Mouse (Mus musculus) midbrain, postnatal 0 days (tissue): ENCODE measurements around the gene Slc20a1. TPM values are rescaled to one million over a fixed set of nuclear protein-coding genes. Genes with fewer than 3 reads are reported as not detected.

Experiments used
- ATAC-seq: fragments of 200-750 bp; cut with Nextera tagmentation; 2 replicates; pipeline ENCODE4 v1.8.0; 2017; ENCODE audit warnings: moderate number of reproducible peaks, mild to moderate bottlenecking, moderate TSS enrichment, moderate library complexity; ENCODE audit not compliant: low FRiP score
- DNase-seq: peaks from one replicate; pipeline ENCODE4 v3.0.0-alpha.2; 2015; ENCODE audit warnings: low spot score
- H3K27ac ChIP-seq: fragments of 300-500 bp; sonication (generic); 2 replicates; pipeline ENCODE4 v1.5.1; 2014; ENCODE audit warnings: low read depth, mild to moderate bottlenecking, low read length, mixed read lengths
- H3K27me3 ChIP-seq: fragments of 300-500 bp; sonication (generic); 2 replicates; pipeline ENCODE4 v1.6.1; 2014; ENCODE audit warnings: low read length, control low read depth, mixed read lengths; ENCODE audit not compliant: insufficient read depth
- H3K36me3 ChIP-seq: fragments of 300-500 bp; sonication (generic); 2 replicates; pipeline ENCODE4 v1.6.1; 2014; ENCODE audit warnings: low read length, control low read depth, mixed read lengths; ENCODE audit not compliant: insufficient read depth
- H3K4me1 ChIP-seq: fragments of 300-500 bp; sonication (generic); 2 replicates; pipeline ENCODE4 v1.6.1; 2014; ENCODE audit warnings: mild to moderate bottlenecking, control low read depth, antibody characterized with exemption, low read length, mixed read lengths; ENCODE audit not compliant: insufficient read depth
- H3K4me2 ChIP-seq: fragments of 300-500 bp; sonication (generic); 2 replicates; pipeline ENCODE4 v1.6.1; 2014; ENCODE audit warnings: low read depth, mild to moderate bottlenecking, low read length, mixed read lengths; ENCODE audit not compliant: poor library complexity, severe bottlenecking
- H3K4me3 ChIP-seq: fragments of 300-500 bp; sonication (generic); 2 replicates; pipeline ENCODE4 v1.5.1; 2014; ENCODE audit warnings: low read depth, mild to moderate bottlenecking, low read length, moderate library complexity
- H3K9ac ChIP-seq: fragments of 300-500 bp; sonication (generic); replicated peaks from 2 replicates; pipeline ENCODE4 v1.6.1; 2014; ENCODE audit warnings: mild to moderate bottlenecking, low read length, moderate library complexity, mixed read lengths; ENCODE audit not compliant: poor library complexity, severe bottlenecking
- H3K9me3 ChIP-seq: fragments of 300-500 bp; sonication (generic); 2 replicates; pipeline ENCODE4 v1.6.1; 2016; ENCODE audit warnings: low read length, control low read depth
- CTCF ChIP-seq: IDR thresholded peaks from 2 replicates; pipeline ENCODE4 v1.5.1; 2016; ENCODE audit warnings: antibody characterized with exemption, mild to moderate bottlenecking
- WGBS: fragments of 180-500 bp; shearing (Covaris S2); extraction: QIAGEN DNeasy Blood & Tissue Kit; methylation state at CpG from one replicate; pipeline ENCODE4 v1.1.7; 2014; 5-methylcytosine and 5-hydroxymethylcytosine counted together
- polyA plus RNA-seq: library from polyadenylated mRNA; unstranded; fragments of >200 nt; fragmentation: Nextera tagmentation; extraction: Ambion mirVana; gene quantifications from 2 replicates; pipeline ENCODE4 v1.2.1, GENCODE M21; 2015
- total RNA-seq: library from RNA; depleted of rRNA; stranded (reverse); fragments of >200 nt; gene quantifications from 2 replicates; pipeline ENCODE4 v1.2.3, GENCODE M21; 2014

The Slc20a1 gene
- total and polyA plus RNA-seq, 2 experiments from 2014 or later = 47.7 to 80.0 TPM

DNA sequence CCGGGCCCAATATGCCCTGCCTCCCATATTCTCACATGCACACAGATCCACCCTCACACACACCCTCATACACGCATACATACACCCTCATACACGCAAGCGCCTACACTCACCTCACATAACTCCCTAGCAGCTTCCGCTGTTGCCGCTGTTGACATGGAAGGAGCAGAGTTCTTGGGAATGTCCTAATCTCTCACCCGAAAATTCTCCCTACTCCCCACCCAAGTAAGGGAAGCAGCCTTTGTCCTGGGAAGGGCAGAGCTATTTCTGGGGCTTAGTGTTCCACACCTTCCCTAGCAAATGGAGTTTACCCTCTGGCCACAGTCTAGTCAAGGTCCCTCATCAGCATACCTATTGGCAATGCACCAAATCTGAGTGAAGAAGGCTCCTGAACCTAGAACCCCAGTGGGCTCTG, 49.1 kb downstream of the Slc20a1 start:
- no peak for DNase-seq
- Histone ChIP-seq H3K4me3 (no peak overlapping the region), H3K4me1 (peaks cover 2% of the 10 kb centered on the region; the same call in 1 of the 2 replicates), H3K9ac (no peak overlapping the region), H3K36me3 (no peaks in the 10 kb centered on the region), H3K27ac (no peak overlapping the region), H3K4me2 (no peak overlapping the region), H3K27me3 (no peaks in the 10 kb centered on the region), H3K9me3 (no peaks in the 10 kb centered on the region)
- ATAC-seq = no peak
- 89% methylated on average over 7 of the region's 7 CpGs for WGBS
- TF ChIP-seq CTCF = no peak

GRCm38 (mm10) chr2:129249321-129249720, 50.8 kb downstream of the Slc20a1 start:
- Histone ChIP-seq H3K9ac (no peak overlapping the region), H3K9me3 (no peaks in the 10 kb centered on the region), H3K36me3 (no peaks in the 10 kb centered on the region), H3K27ac (no peak overlapping the region), H3K4me2 (no peak overlapping the region), H3K4me3 (no peak overlapping the region), H3K27me3 (no peaks in the 10 kb centered on the region), H3K4me1 (peaks cover 2% of the 10 kb centered on the region; the same call in 1 of the 2 replicates)
- WGBS = 50% methylated on average over 1 of the region's 1 CpGs
- TF ChIP-seq CTCF = no peak
- ATAC-seq (no peak), DNase-seq (no peak)

GRCm38 (mm10) chr2:129252836-129253630, 54.5 kb downstream of the Slc20a1 start:
- DNase-seq (no peak), ATAC-seq (no peak)
- Histone ChIP-seq H3K27ac (no peak overlapping the region), H3K27me3 (no peaks in the 10 kb centered on the region), H3K4me2 (no peak overlapping the region), H3K4me1 (no peaks in the 10 kb centered on the region), H3K4me3 (no peak overlapping the region), H3K9ac (no peak overlapping the region), H3K9me3 (no peaks in the 10 kb centered on the region), H3K36me3 (no peaks in the 10 kb centered on the region)
- WGBS = 91% methylated on average over 19 of the region's 19 CpGs
- no peak for TF ChIP-seq CTCF

DNA sequence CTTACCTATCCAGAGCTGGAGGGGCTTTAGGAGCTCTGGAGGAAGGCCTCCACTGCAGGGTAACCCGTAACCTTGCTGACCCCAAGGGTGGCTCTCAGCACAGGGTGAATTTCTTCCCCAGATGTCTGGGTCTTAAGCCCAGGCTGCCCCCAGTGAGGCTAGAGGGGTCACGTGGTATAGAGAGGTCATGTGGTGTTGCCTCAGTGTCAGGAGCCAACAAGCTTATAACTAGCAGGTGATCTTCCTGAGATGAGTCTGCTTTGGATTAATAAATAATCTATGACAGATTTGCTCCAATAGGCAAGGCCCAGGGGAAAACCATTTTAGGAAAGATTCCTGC, 55.0 kb downstream of the Slc20a1 start:
- Histone ChIP-seq H3K4me3 (no peak overlapping the region), H3K9ac (no peak overlapping the region), H3K4me1 (peaks cover 3% of the 10 kb centered on the region; the same call in 1 of the 2 replicates), H3K4me2 (no peak overlapping the region), H3K36me3 (no peaks in the 10 kb centered on the region), H3K27me3 (no peaks in the 10 kb centered on the region), H3K9me3 (no peaks in the 10 kb centered on the region), H3K27ac (no peak overlapping the region)
- DNase-seq (no peak), ATAC-seq (no peak)
- 81% methylated on average over 2 of the region's 2 CpGs for WGBS
- no peak for TF ChIP-seq CTCF

DNA sequence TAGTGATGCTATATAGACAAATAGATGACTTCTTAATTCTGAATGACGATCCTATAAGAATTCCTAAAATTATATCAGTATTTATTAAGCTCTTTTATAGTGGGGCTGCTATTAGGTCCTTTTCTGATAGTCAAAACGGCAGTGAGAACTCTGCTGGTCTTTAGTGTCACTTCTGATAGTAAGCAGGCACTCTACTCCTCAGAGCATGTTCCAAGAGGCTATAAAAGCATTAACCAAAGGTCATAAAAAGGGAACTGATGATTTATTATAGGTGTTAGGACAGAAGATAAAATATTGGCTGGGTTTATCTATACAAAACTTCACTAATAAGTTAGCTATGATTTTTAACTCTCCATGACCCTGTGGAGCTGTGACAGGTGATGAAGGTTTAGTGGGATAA, 55.5 kb downstream of the Slc20a1 start:
- no peak for ATAC-seq
- Histone ChIP-seq H3K4me3 (no peak overlapping the region), H3K4me2 (no peak overlapping the region), H3K9ac (no peak overlapping the region), H3K27me3 (no peaks in the 10 kb centered on the region), H3K27ac (no peak overlapping the region), H3K36me3 (no peaks in the 10 kb centered on the region), H3K9me3 (no peaks in the 10 kb centered on the region), H3K4me1 (peaks cover 3% of the 10 kb centered on the region; the same call in 1 of the 2 replicates)
- WGBS = 81% methylated on average over 2 of the region's 2 CpGs
- DNase-seq = no peak
- no peak for TF ChIP-seq CTCF

DNA sequence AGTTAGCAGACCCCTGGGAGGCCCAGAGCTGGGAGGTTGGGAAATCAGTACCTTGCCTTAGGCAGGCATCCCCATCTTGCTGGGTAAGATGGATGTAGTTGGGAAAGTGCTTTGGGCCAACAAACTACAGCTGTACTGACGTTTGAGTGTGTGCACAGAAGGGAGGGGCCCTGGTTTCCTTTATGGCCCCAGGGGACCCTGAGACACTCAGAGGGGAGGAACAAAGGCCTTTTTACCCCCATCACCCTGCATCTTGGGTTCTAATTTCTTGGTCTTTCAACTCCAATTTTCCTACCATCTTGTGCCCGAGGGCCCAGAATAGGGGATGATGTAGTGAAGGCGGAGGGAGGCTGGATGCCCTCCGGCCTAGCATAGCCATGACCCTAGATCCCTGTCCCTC, 57.4 kb downstream of the Slc20a1 start:
- TF ChIP-seq CTCF = no peak
- WGBS = 80% methylated on average over 4 of the region's 4 CpGs
- no peak for DNase-seq

More for the DNA sequence above, 57.4 kb downstream of the Slc20a1 start:
- Histone ChIP-seq H3K4me3 (no peak overlapping the region), H3K9ac (no peak overlapping the region), H3K4me1 (peaks cover 3% of the 10 kb centered on the region; the same call in 1 of the 2 replicates), H3K27me3 (no peaks in the 10 kb centered on the region), H3K9me3 (no peaks in the 10 kb centered on the region), H3K36me3 (no peaks in the 10 kb centered on the region), H3K27ac (no peak overlapping the region), H3K4me2 (no peak overlapping the region)
- no peak for ATAC-seq
